Mouse (Mus musculus): ENCODE results near the gene Mgrn1.

Mgrn1 gene

GRCm38 (mm10) chr16:4885760-4886689 lies at the start of gene Mgrn1:
Gene Mgrn1, plus strand, starts transcription at chr16:4886249.
- DNase-seq (ENCODE audit: low spot score), result peak; percentile 87

GRCm38 (mm10) chr16:4837631-4838030 lies 48.4 kb upstream of the Mgrn1 start:
- no peak for DNase-seq (ENCODE audit: low spot score)

- no peak for DNase-seq (ENCODE audit: low spot score)
Observed at GRCm38 (mm10) chr16:4839552-4839951, 46.5 kb upstream of the Mgrn1 start.

GRCm38 (mm10) chr16:4840231-4840630 lies 45.8 kb upstream of the Mgrn1 start:
- no peak for DNase-seq (ENCODE audit: low spot score)

DNA sequence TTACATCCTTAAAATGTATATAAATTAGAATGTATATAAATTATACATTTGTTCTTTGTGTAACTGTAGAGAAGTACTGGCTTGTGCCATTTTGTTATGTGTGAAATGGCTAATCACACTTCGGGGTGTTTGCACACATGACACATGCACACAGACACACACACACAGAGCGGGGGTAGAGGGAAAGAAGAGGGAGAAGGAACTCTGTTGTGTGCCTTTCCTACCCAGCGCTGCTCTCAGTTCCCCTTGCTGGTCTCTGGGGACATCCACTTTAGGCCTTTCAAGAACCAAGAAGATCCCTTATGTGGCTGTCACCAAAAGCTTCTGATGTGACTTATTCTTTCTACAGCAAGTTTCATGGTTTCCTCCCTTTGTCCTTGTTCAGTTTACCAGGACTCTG lies 39.0 kb upstream of the Mgrn1 start:
- no peak for DNase-seq (ENCODE audit: low spot score)

- no peak for DNase-seq (ENCODE audit: low spot score)
Observed at GRCm38 (mm10) chr16:4848090-4848489, 38.0 kb upstream of the Mgrn1 start.

GRCm38 (mm10) chr16:4850361-4850760 lies 35.7 kb upstream of the Mgrn1 start:
- DNase-seq (ENCODE audit: low spot score), result no peak

DNA sequence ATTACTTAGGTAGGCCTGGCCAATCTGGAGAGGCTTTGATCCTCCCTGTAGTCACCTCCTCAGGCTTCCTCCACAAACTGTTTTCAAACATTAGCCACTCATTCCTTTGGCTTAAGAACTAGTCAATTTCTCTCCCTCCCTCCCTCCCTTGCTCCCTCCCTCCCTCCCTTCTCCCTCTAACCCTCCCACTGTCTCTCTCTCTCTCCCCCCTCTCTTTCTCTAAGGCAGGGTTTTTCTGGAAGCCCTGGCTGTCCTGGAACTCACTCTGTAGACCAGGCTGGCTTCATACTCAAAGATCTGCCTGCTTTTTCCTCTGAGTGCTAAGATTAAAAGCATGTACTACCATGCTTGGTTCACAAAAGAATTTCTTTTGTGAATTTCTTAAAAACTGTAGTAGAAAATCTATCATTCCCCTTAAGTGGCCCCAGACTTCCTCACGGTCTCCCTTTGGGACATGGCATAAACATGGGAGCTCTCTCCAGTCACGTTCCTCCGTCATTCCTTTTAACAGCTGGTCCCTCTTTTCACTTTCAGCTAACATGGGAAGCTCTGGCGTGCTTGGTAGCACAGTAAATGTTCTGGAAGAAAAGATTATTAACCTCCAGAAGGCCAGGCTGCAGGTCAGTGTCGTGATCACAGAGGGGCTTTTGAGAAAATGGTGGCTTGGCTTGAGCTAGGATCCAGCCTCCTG lies 35.0 kb upstream of the Mgrn1 start:
- no peak for DNase-seq (ENCODE audit: low spot score)

GRCm38 (mm10) chr16:4855046-4855650 lies 30.9 kb upstream of the Mgrn1 start:
- no peak for DNase-seq (ENCODE audit: low spot score)

DNA sequence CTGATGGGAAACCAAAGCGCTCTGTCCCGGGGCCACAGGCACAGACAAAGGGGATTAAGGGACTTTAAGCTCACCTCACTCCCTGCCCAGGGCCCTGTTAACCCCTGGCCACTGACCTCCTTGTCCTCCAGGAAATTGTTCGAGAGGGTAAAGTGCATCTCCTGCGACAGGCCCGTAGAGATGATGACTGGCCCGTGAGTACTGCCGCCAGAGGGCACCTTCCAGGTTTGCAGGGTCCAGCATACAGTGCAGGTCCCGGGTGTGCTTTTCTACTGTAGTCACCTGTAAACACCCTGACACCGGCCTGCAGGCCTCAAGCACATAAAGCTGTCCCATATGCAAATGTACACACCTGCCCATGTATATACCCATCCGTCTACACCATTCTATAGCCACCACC lies 24.7 kb upstream of the Mgrn1 start:
- DNase-seq (ENCODE audit: low spot score), result no peak

DNA sequence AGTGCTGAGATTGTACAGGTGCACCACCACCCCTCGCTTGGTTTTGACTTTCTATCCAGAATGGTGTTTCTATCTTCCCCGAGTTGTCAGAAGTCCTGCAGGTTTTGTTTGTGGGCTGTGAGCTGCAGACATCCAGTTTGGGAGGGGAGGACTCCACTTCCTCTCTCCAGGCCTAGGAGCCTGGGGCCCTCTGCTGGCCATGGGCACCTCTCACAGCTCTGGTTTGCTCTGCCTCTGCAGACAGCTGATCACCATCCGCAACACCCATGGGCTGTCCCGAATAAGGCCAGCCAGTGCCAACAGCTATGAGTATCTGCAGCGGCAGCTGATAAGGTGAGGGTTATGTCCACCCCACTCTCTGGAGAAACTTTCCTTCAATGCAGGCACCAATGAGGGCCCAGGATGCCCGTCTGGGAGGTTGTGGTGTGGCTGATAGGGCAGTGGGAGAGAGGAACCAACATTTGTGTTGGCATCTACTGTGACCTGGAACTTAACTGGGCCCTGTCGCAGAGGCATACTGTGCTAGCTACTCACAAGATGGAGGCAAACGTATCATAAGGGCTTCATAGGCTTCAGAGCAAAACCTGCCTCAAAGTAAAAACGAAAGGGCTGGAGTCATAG lies 23.1 kb upstream of the Mgrn1 start:
- DNase-seq (ENCODE audit: low spot score), result no peak

- DNase-seq (ENCODE audit: low spot score), result no peak
Observed at GRCm38 (mm10) chr16:4863742-4864141, 22.3 kb upstream of the Mgrn1 start.

DNA sequence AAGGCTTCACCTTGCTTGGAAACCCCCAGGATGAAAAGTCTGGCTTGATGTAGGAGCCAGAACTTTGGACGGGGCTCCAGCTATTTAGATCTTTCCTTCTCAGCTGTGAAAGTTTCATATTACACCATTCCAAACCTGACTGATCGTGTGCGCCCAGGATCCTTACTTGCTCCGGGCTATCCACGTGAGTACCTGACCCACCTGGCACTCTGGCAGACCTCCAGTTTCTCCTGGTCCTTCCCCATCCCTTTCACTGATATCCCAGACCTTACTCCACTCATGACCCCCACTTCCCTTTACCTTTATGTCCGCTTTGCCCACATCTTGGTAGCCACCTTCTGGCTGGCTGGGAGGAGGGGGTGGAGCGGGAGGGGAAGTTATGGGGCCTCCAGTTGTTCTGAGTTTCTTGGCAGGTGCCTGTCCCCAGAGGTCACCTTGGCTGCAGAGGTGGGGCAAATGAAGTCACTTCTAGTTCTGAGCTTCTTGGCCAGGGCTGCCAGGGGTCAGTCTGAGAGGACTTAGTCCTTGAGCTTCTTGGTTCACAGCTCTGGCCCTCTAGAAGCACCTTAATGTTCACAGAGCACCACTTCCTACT lies 19.9 kb upstream of the Mgrn1 start:
- no peak for DNase-seq (ENCODE audit: low spot score)

DNA sequence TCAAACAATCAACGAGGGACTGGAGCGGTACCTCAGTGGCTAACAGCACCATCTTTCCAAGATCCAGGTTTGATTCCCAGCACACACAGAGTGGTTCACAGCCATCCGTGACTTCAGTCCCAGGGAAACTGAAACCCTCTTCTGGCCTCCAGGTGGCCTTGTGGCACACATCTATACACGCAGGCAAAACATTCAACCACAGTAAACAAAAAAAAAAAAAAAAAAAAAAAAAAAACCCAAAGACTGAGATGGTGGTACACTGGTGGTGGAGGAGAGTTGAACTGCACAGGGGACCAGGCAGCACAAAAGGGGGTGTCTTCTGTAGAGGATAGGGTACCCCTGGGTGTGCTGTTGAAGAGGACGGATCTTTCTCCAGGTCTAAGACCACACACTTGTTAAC lies 15.6 kb upstream of the Mgrn1 start:
- no peak for DNase-seq (ENCODE audit: low spot score)

DNA sequence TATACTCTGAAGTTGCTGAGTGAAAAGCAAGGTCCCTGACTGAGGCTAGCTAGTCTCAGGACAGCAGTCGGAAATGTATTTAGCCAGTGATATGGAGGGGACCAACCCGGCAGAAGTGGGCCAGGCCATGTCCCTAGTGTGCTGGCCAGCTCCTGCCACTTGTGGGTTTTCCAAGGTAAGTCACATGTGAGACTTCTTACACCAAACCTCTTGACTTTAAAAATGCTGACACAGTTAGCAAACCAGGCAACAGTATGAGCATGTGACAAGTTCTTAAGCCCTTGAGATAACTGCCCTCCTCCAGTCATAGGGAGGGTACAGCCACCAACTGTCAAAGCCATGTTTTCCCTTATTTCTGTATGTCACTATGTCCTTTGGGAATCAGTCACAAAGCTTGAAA lies 14.1 kb upstream of the Mgrn1 start:
- DNase-seq (ENCODE audit: low spot score), result no peak

- DNase-seq (ENCODE audit: low spot score), result no peak
Observed at GRCm38 (mm10) chr16:4875198-4876032, 10.6 kb upstream of the Mgrn1 start.

DNA sequence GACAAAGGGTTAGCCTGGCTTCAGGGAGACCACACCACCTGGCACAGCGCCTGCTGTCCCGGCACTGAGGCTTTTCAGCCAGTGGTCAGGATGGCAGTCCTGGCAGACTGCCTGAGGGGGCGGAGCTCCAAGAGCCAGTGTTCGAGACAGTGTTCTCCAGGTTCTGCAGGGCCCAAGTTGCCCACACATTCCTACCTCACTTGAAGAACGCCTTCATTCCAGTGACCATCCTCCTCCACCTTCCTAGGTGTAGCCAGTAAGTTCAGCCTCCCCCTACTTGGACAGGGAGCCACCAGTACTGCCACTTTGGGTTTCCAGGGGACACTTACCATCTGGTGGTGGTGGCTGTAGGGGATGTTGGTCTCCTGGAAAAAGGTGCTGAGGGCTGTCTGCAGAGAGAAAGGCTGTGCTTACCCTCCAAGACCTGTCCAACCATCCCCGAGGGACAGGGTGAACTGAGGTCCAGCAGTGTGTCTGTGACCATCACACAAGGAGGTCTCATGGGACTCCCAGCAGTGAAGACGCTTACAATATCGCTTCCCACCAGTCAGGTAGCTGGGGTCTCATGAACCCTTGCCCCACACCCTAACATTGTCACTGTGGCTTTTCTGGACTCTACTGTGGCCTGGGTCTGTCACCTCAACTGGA lies 9.9 kb upstream of the Mgrn1 start:
- no peak for DNase-seq (ENCODE audit: low spot score)

GRCm38 (mm10) chr16:4877195-4877594 lies 8.9 kb upstream of the Mgrn1 start:
- DNase-seq (ENCODE audit: low spot score), result no peak

GRCm38 (mm10) chr16:4877701-4878100 lies 8.3 kb upstream of the Mgrn1 start:
- no peak for DNase-seq (ENCODE audit: low spot score)

- no peak for DNase-seq (ENCODE audit: low spot score)
Observed at GRCm38 (mm10) chr16:4878192-4878885, 7.7 kb upstream of the Mgrn1 start.
